Mouse (Mus musculus) MEL-GATA-1-ER (cell line): ENCODE data around the gene Pfdn5.

Experiments used
- DNase-seq: peaks from one replicate; pipeline ENCODE4 v3.0.0-alpha.2; 2012; ENCODE audit warnings: low read depth; ENCODE audit errors: extremely low read depth

Pfdn5 gene

GRCm38 (mm10) chr15:102370727-102371126, 44.8 kb downstream of the Pfdn5 start:
- no peak for DNase-seq

- DNase-seq: no peak
Observed at GRCm38 (mm10) chr15:102376453-102377162, 50.7 kb downstream of the Pfdn5 start.

- DNase-seq: no peak
Observed at GRCm38 (mm10) chr15:102377163-102377543, 51.2 kb downstream of the Pfdn5 start.

- DNase-seq: no peak
Observed at GRCm38 (mm10) chr15:102377810-102378262, 51.9 kb downstream of the Pfdn5 start.
